Mouse (Mus musculus): Measurements from ENCODE around the gene Klhl35. TPM values are rescaled to one million over a fixed set of nuclear protein-coding genes. Genes with fewer than 3 reads are reported as not detected.

The Klhl35 gene
- total and polyA plus RNA-seq, 2 experiments from 2014 or later = 2.3 to 3.3 TPM

GRCm38 (mm10) chr7:99449063-99449462 is 16.7 kb upstream of the Klhl35 start:
- Histone ChIP-seq H3K4me3 (ENCODE audit: low read length) (no peak overlapping the region), H3K9me3 (ENCODE audit: low read length) (no peaks in the 10 kb centered on the region), H3K4me2 (ENCODE audit: low read depth, low read length) (no peak overlapping the region), H3K27ac (peak overlapping the region; percentile 32; the same call in 1 of the 2 replicates), H3K4me1 (ENCODE audit: insufficient read depth, low read length) (0 out of 2 replicates have a peak, but pooled peaks cover 3% of the 10 kb centered on the region), H3K36me3 (ENCODE audit: insufficient read depth, low read length) (no peaks in the 10 kb centered on the region), H3K9ac (replicated peaks; ENCODE audit: low read length) (no peak overlapping the region), H3K27me3 (ENCODE audit: insufficient read depth, low read length) (no peaks in the 10 kb centered on the region)
- DNase-seq (ENCODE audit: low spot score) (no peak), ATAC-seq (no peak)
- 38% methylated on average over 8 of the region's 8 CpGs for WGBS
- TF ChIP-seq CTCF (IDR thresholded peaks at IDR 0.05; ENCODE audit: low read depth) = no peak

GRCm38 (mm10) chr7:99449751-99450150 is 16.1 kb upstream of the Klhl35 start:
- H3K36me3 ChIP-seq (ENCODE audit: insufficient read depth, low read length) = no peaks in the 10 kb centered on the region
- 0 out of 2 replicates have a peak, but pooled peaks cover 3% of the 10 kb centered on the region for H3K4me1 ChIP-seq (ENCODE audit: insufficient read depth, low read length)
- 15% methylated on average over 3 of the region's 3 CpGs for WGBS
- ATAC-seq (no peak; the same call in 1 of the 2 replicates), DNase-seq (ENCODE audit: low spot score) (peak; percentile 62)
- TF ChIP-seq CTCF (IDR thresholded peaks at IDR 0.05; ENCODE audit: low read depth) = no peak
- no peak overlapping the region for H3K4me2 ChIP-seq (ENCODE audit: low read depth, low read length)
- no peak overlapping the region for H3K4me3 ChIP-seq (ENCODE audit: low read length)
- no peaks in the 10 kb centered on the region for H3K27me3 ChIP-seq (ENCODE audit: insufficient read depth, low read length)
- H3K9me3 ChIP-seq (ENCODE audit: low read length) = no peaks in the 10 kb centered on the region
- H3K27ac ChIP-seq = no peak overlapping the region
- no peak overlapping the region for H3K9ac ChIP-seq (replicated peaks; ENCODE audit: low read length)

- DNase-seq (ENCODE audit: low spot score) (peak; percentile 91), ATAC-seq (peak; percentile 61)
- Histone ChIP-seq H3K9ac (replicated peaks; ENCODE audit: low read length) (no peak overlapping the region), H3K27ac (no peak overlapping the region), H3K4me2 (ENCODE audit: low read depth, low read length) (no peak overlapping the region), H3K4me1 (ENCODE audit: insufficient read depth, low read length) (0 out of 2 replicates have a peak, but pooled peaks cover 3% of the 10 kb centered on the region), H3K9me3 (ENCODE audit: low read length) (no peaks in the 10 kb centered on the region), H3K4me3 (ENCODE audit: low read length) (no peak overlapping the region), H3K27me3 (ENCODE audit: insufficient read depth, low read length) (no peaks in the 10 kb centered on the region), H3K36me3 (ENCODE audit: insufficient read depth, low read length) (no peaks in the 10 kb centered on the region)
- WGBS = 0% methylated on average over 3 of the region's 3 CpGs
- peak; percentile 95 for TF ChIP-seq CTCF (IDR thresholded peaks at IDR 0.05; ENCODE audit: low read depth)
Measured at GRCm38 (mm10) chr7:99450703-99451102, 15.1 kb upstream of the Klhl35 start.

GRCm38 (mm10) chr7:99452859-99453258 is 12.9 kb upstream of the Klhl35 start:
- Histone ChIP-seq H3K27ac (no peak overlapping the region), H3K4me1 (ENCODE audit: insufficient read depth, low read length) (no peaks in the 10 kb centered on the region), H3K4me2 (ENCODE audit: low read depth, low read length) (no peak overlapping the region), H3K9ac (replicated peaks; ENCODE audit: low read length) (no peak overlapping the region), H3K4me3 (ENCODE audit: low read length) (no peak overlapping the region), H3K36me3 (ENCODE audit: insufficient read depth, low read length) (0 out of 2 replicates have a peak, but pooled peaks cover 4% of the 10 kb centered on the region), H3K9me3 (ENCODE audit: low read length) (no peaks in the 10 kb centered on the region), H3K27me3 (ENCODE audit: insufficient read depth, low read length) (no peaks in the 10 kb centered on the region)
- ATAC-seq (no peak), DNase-seq (ENCODE audit: low spot score) (no peak)
- WGBS = 84% methylated on average over 7 of the region's 7 CpGs
- no peak for TF ChIP-seq CTCF (IDR thresholded peaks at IDR 0.05; ENCODE audit: low read depth)

GRCm38 (mm10) chr7:99454044-99454443 is 11.8 kb upstream of the Klhl35 start:
- no peaks in the 10 kb centered on the region for H3K27me3 ChIP-seq (ENCODE audit: insufficient read depth, low read length)
- 74% methylated on average over 4 of the region's 4 CpGs for WGBS
- H3K9me3 ChIP-seq (ENCODE audit: low read length) = no peaks in the 10 kb centered on the region
- no peak overlapping the region for H3K4me3 ChIP-seq (ENCODE audit: low read length)
- no peak for DNase-seq (ENCODE audit: low spot score)
- H3K4me2 ChIP-seq (ENCODE audit: low read depth, low read length) = no peak overlapping the region
- H3K36me3 ChIP-seq (ENCODE audit: insufficient read depth, low read length) = 0 out of 2 replicates have a peak, but pooled peaks cover 4% of the 10 kb centered on the region
- H3K27ac ChIP-seq = no peak overlapping the region
- no peak for TF ChIP-seq CTCF (IDR thresholded peaks at IDR 0.05; ENCODE audit: low read depth)
- no peak for ATAC-seq
- no peaks in the 10 kb centered on the region for H3K4me1 ChIP-seq (ENCODE audit: insufficient read depth, low read length)
- no peak overlapping the region for H3K9ac ChIP-seq (replicated peaks; ENCODE audit: low read length)

GRCm38 (mm10) chr7:99458849-99459248 is 7.0 kb upstream of the Klhl35 start:
- Histone ChIP-seq H3K9me3 (ENCODE audit: low read length) (no peaks in the 10 kb centered on the region), H3K9ac (replicated peaks; ENCODE audit: low read length) (no peak overlapping the region), H3K36me3 (ENCODE audit: insufficient read depth, low read length) (peaks cover 8% of the 10 kb centered on the region; the same call in 1 of the 2 replicates), H3K27ac (no peak overlapping the region), H3K4me3 (ENCODE audit: low read length) (no peak overlapping the region), H3K27me3 (ENCODE audit: insufficient read depth, low read length) (no peaks in the 10 kb centered on the region), H3K4me2 (ENCODE audit: low read depth, low read length) (no peak overlapping the region), H3K4me1 (ENCODE audit: insufficient read depth, low read length) (no peaks in the 10 kb centered on the region)
- 91% methylated on average over 8 of the region's 8 CpGs for WGBS
- DNase-seq (ENCODE audit: low spot score) = no peak
- no peak for ATAC-seq
- no peak for TF ChIP-seq CTCF (IDR thresholded peaks at IDR 0.05; ENCODE audit: low read depth)

- Histone ChIP-seq H3K4me3 (ENCODE audit: low read length) (no peak overlapping the region), H3K4me1 (ENCODE audit: insufficient read depth, low read length) (no peaks in the 10 kb centered on the region), H3K27me3 (ENCODE audit: insufficient read depth, low read length) (no peaks in the 10 kb centered on the region), H3K9ac (replicated peaks; ENCODE audit: low read length) (no peak overlapping the region), H3K27ac (no peak overlapping the region), H3K36me3 (ENCODE audit: insufficient read depth, low read length) (peaks cover 8% of the 10 kb centered on the region; the same call in 1 of the 2 replicates), H3K4me2 (ENCODE audit: low read depth, low read length) (no peak overlapping the region), H3K9me3 (ENCODE audit: low read length) (no peaks in the 10 kb centered on the region)
- no peak for DNase-seq (ENCODE audit: low spot score)
- no peak for ATAC-seq
- TF ChIP-seq CTCF (IDR thresholded peaks at IDR 0.05; ENCODE audit: low read depth) = no peak
- 87% methylated on average over 14 of the region's 15 CpGs for WGBS
Measured at GRCm38 (mm10) chr7:99459888-99460652, 5.7 kb upstream of the Klhl35 start.
